Mouse (Mus musculus) liver, adult 2 months (tissue): Measurements from ENCODE around the gene Setd6. TPM values are rescaled to one million over a fixed set of nuclear protein-coding genes. Genes with fewer than 3 reads are reported as not detected.

Experiments
- DNase-seq: peaks from one replicate; pipeline ENCODE4 v3.0.0-alpha.2; 2011; ENCODE audit warnings: low read depth, low spot score; ENCODE audit errors: extremely low read depth
- H3K27ac ChIP-seq: fragments of 200-500 bp; replicated peaks from 2 replicates; pipeline ENCODE4 v1.5.1; 2012; ENCODE audit warnings: low read depth, mild to moderate bottlenecking, control low read depth, inconsistent platforms, low read length; ENCODE audit not compliant: insufficient read depth
- H3K27me3 ChIP-seq: fragments of 200-500 bp; 2 replicates; pipeline ENCODE4 v1.6.1; 2012; ENCODE audit warnings: mild to moderate bottlenecking, moderate library complexity, low read length, inconsistent platforms; ENCODE audit not compliant: control insufficient read depth, insufficient read depth
- H3K36me3 ChIP-seq: fragments of 200-500 bp; 2 replicates; pipeline ENCODE4 v1.6.1; 2012; ENCODE audit warnings: low read length, inconsistent platforms; ENCODE audit not compliant: control insufficient read depth, insufficient read depth
- H3K4me1 ChIP-seq: fragments of 200-500 bp; 2 replicates; pipeline ENCODE4 v1.6.1; 2011; ENCODE audit warnings: low read length; ENCODE audit not compliant: control insufficient read depth, insufficient read depth
- H3K4me3 ChIP-seq: fragments of 200-500 bp; 2 replicates; pipeline ENCODE4 v1.5.1; 2011; ENCODE audit warnings: low read depth, mild to moderate bottlenecking, control low read depth, low read length, moderate library complexity; ENCODE audit not compliant: insufficient read depth
- H3K79me2 ChIP-seq: fragments of 200-500 bp; 2 replicates; pipeline ENCODE4 v1.6.1; 2012; ENCODE audit warnings: inconsistent platforms, mild to moderate bottlenecking, low read length, moderate library complexity; ENCODE audit not compliant: control insufficient read depth, insufficient read depth
- H3K9ac ChIP-seq: fragments of 200-500 bp; 2 replicates; pipeline ENCODE4 v1.6.1; 2012; ENCODE audit warnings: low read depth, mild to moderate bottlenecking, control low read depth, inconsistent platforms, low read length
- CTCF ChIP-seq: fragments of 200-500 bp; IDR thresholded peaks from 2 replicates; pipeline ENCODE4 v1.5.1; 2011; ENCODE audit warnings: low read depth, low read length, control low read depth
- POLR2A ChIP-seq: fragments of 200-500 bp; IDR thresholded peaks from 2 replicates; pipeline ENCODE4 v1.6.1; 2011; ENCODE audit warnings: low read length, control low read depth; ENCODE audit not compliant: insufficient read depth; ENCODE audit errors: extremely low read depth
- WGBS: fragments of 180-500 bp; shearing (Covaris S2); methylation state at CpG from one replicate; pipeline ENCODE4 v1.1.7; 2018; 5-methylcytosine and 5-hydroxymethylcytosine counted together
- polyA plus RNA-seq: library from polyadenylated mRNA; depleted of rRNA; stranded (reverse); fragments of >200 nt; gene quantifications from 2 replicates; pipeline ENCODE4 v1.2.3, GENCODE M21; 2012
- total RNA-seq: library from RNA; depleted of rRNA; stranded (reverse); fragments of >200 nt; gene quantifications from 2 replicates; pipeline ENCODE4 v1.2.3, GENCODE M21; 2014

Gene Setd6
- total and polyA plus RNA-seq, 2 experiments: 13.0 to 20.9 TPM

DNA sequence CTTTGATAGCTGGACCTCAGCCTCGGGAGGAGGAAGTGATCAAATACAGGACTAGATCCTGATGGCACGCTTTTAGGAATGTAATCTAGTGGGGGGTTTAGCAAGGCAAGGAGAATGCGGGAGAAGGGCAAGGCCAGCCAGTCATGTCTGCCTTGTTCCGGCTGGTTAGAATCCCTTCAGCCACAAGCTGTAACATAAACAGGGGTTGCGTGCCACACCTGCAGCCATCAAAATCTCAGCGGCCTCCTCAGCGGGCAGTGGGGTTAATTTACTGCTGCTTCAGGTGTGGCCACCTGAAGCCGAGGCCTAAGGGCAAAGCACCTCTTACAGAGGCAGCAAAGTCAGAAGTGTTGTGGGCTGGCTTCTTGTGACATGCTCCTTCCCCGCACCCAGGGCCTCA is 39.0 kb upstream of the Setd6 start, which contains the start of gene Ndrg4:
Gene Ndrg4, plus strand, starts transcription at position 350 of the 400 bp plus-strand sequence.
- H3K4me1 ChIP-seq: no peaks in the 10 kb centered on the region
- TF ChIP-seq CTCF (no peak), POLR2A (no peak)
- no peak within 1 kb of the TSS for H3K27ac ChIP-seq
- no peaks in the 10 kb centered on the region for H3K79me2 ChIP-seq
- peaks cover 17% of the 10 kb centered on the region for H3K27me3 ChIP-seq
- H3K9ac ChIP-seq: no peak within 1 kb of the TSS
- no peaks in the 10 kb centered on the region for H3K36me3 ChIP-seq
- 38% methylated on average over 9 of the region's 9 CpGs for WGBS
- peak within 1 kb of the TSS; percentile 44; the same call in 1 of the 2 replicates for H3K4me3 ChIP-seq
- no peak for DNase-seq

- Histone ChIP-seq H3K9ac (no peak overlapping the region), H3K27me3 (peaks cover 17% of the 10 kb centered on the region), H3K4me3 (peak overlapping the region; percentile 44; the same call in 1 of the 2 replicates), H3K36me3 (no peaks in the 10 kb centered on the region), H3K79me2 (no peaks in the 10 kb centered on the region), H3K27ac (no peak overlapping the region), H3K4me1 (no peaks in the 10 kb centered on the region)
- TF ChIP-seq CTCF (no peak), POLR2A (no peak)
- no peak for DNase-seq
- 3% methylated on average over 32 of the region's 48 CpGs for WGBS
Measured at GRCm38 (mm10) chr8:95677591-95678023, 38.1 kb upstream of the Setd6 start.

- no peak for DNase-seq
- H3K27me3 ChIP-seq: peaks cover 17% of the 10 kb centered on the region
- no peak overlapping the region for H3K9ac ChIP-seq
Measured at GRCm38 (mm10) chr8:95678024-95678611, 37.6 kb upstream of the Setd6 start.

GRCm38 (mm10) chr8:95688073-95688672 is 27.5 kb upstream of the Setd6 start:
- no peak overlapping the region for H3K27ac ChIP-seq
- no peak overlapping the region for H3K4me3 ChIP-seq
- no peaks in the 10 kb centered on the region for H3K4me1 ChIP-seq
- 67% methylated on average over 10 of the region's 10 CpGs for WGBS
- no peak for DNase-seq
- no peak overlapping the region for H3K9ac ChIP-seq
- no peaks in the 10 kb centered on the region for H3K36me3 ChIP-seq
- no peak for TF ChIP-seq CTCF
- no peak for TF ChIP-seq POLR2A
- H3K79me2 ChIP-seq: no peaks in the 10 kb centered on the region
- no peaks in the 10 kb centered on the region for H3K27me3 ChIP-seq

More at GRCm38 (mm10) chr8:95678024-95678611, 37.6 kb upstream of the Setd6 start:
- peak overlapping the region; percentile 44; the same call in 1 of the 2 replicates for H3K4me3 ChIP-seq
- no peak overlapping the region for H3K27ac ChIP-seq
- no peaks in the 10 kb centered on the region for H3K4me1 ChIP-seq
- H3K36me3 ChIP-seq: no peaks in the 10 kb centered on the region
- H3K79me2 ChIP-seq: no peaks in the 10 kb centered on the region
- no peak for TF ChIP-seq CTCF
- TF ChIP-seq POLR2A: no peak
- WGBS: 1% methylated on average over 59 of the region's 70 CpGs

DNA sequence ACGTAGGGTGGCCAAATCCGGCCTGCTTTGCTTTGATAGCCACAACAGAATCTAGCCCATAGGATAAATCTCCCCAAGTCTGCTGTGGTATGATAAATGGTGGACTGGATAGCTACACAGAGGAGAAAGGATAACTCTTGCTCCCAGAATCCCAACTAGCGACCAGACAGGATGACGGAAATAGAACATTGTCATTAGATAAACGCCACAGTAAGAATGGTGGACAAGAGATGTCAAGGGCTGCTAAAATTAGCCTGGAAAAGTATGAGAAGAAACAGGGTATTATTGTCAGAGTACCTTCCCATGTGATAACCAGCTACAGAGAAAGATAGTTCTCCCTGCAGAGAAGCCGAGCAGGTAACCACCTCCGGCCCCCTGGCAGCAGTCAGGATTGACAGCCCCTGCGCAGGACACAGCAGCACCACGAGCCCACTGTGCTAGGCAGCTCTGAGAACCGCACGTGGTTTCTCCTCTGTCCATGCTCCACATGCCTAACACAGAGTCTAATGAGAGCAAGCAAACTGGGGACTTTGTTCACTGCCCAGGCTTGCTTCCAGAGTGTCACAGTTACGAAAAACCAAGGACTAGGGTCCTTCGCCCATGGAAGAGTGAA is 24.6 kb upstream of the Setd6 start:
- Histone ChIP-seq H3K79me2 (no peaks in the 10 kb centered on the region), H3K27ac (no peak overlapping the region), H3K9ac (no peak overlapping the region), H3K4me3 (no peak overlapping the region), H3K4me1 (no peaks in the 10 kb centered on the region), H3K36me3 (no peaks in the 10 kb centered on the region), H3K27me3 (0 out of 2 replicates have a peak, but pooled peaks cover 5% of the 10 kb centered on the region)
- no peak for DNase-seq
- TF ChIP-seq POLR2A (no peak), CTCF (no peak)
- 65% methylated on average over 13 of the region's 13 CpGs for WGBS

DNA sequence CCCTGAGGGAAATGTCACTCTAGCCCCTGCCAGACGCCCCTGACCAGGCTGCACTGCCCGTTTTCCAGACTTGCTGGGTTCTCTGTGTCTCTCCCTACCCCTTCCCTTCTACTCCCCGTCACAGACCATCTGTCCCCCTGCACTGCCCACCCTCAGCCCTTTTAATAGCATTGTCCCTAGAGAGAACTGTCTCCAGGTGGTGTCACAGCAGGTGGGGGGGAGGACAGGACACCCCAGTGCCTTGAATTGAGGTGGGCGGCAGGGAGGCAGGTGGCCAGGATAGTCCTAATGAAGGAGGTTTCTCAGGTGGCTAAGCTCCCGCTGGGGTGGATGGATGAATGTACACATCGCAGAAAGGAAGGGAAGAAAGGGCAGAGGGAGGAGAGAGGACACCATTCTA is 21.1 kb upstream of the Setd6 start:
- no peaks in the 10 kb centered on the region; the same call in 1 of the 2 replicates for H3K4me1 ChIP-seq
- no peaks in the 10 kb centered on the region for H3K36me3 ChIP-seq
- no peak overlapping the region for H3K9ac ChIP-seq
- 0 out of 2 replicates have a peak, but pooled peaks cover 5% of the 10 kb centered on the region for H3K27me3 ChIP-seq
- 37% methylated on average over 6 of the region's 6 CpGs for WGBS
- TF ChIP-seq CTCF (no peak), POLR2A (no peak)
- no peak overlapping the region for H3K4me3 ChIP-seq
- H3K27ac ChIP-seq: no peak overlapping the region
- no peaks in the 10 kb centered on the region for H3K79me2 ChIP-seq
- no peak for DNase-seq
